Comparison of ENCODE assay signal across 9 mouse cellular contexts in the genomic region with DNA sequence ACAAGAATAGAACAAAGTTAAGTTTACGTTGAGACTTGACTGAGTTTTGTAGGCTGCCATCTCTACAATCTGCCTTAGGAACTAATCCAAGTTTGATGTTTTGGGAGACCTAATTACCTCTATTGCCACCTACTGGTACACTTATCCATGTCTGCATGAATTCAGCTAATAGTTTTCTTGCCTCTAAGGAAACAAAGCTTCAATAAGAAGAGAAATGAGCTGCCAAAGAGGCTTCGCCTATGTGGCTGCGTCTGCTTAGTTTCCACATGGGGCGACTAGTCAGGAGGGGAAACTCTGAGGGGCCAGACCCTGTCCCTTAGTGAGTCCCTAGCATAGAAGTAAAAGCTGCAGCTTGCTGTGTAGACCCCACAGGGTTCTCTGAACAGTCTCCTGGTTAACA.
DNase-seq lines count a peak whose midpoint lies in the region; ATAC-seq and TF ChIP-seq lines count a peak whose summit lies in the region.
"Had no signal": no experiment of that assay in that cellular context is flagged by ENCODE, and none has a peak within 500 bp of the region (broad histone marks: within the 10 kb centered on the region; RNA-seq: fewer than 3 reads in every experiment).

No protein-coding gene starts in this region.

- no peaks in the 10 kb centered on the region for H3K9me3 ChIP-seq in embryonic facial prominence, embryonic 12.5 days
- no peaks in the 10 kb centered on the region for H3K9me3 ChIP-seq in intestine, postnatal 0 days (ENCODE audit: control insufficient read depth)

- peak; percentile 19 for DNase-seq in adrenal gland, postnatal 10 days
- DNase-seq in adrenal gland, postnatal 14 days: no peak
- DNase-seq in ES-CJ7 (ENCODE audit: low read depth, low spot score): peak; percentile 44
- peak; percentile 32 for DNase-seq in mesoderm, embryonic 11.5 days (ENCODE audit: low read depth, low spot score)
- DNase-seq in thymus, postnatal 0 days (ENCODE audit: low spot score): no peak
- DNase-seq in gastrocnemius, postnatal 36 days: no peak

- no peaks in the 10 kb centered on the region for H3K27me3 ChIP-seq in embryonic facial prominence, embryonic 12.5 days
- no peaks in the 10 kb centered on the region for H3K27me3 ChIP-seq in intestine, postnatal 0 days (replicated peaks; ENCODE audit: control insufficient read depth, insufficient read depth, low read length)

- peaks cover 7% of the 10 kb centered on the region for H3K4me1 ChIP-seq in embryonic facial prominence, embryonic 12.5 days
- H3K4me1 ChIP-seq in intestine, postnatal 0 days (replicated peaks; ENCODE audit: control insufficient read depth, insufficient read depth, low read length): no peaks in the 10 kb centered on the region

- 22% methylated on average over 4 of the region's 4 CpGs for WGBS in embryonic facial prominence, embryonic 12.5 days
- 32% methylated on average over 4 of the region's 4 CpGs for WGBS in intestine, postnatal 0 days

- no peak overlapping the region for H3K9ac ChIP-seq in embryonic facial prominence, embryonic 12.5 days
- H3K9ac ChIP-seq in intestine, postnatal 0 days (ENCODE audit: low read depth, low read length): no peak overlapping the region

- no peak overlapping the region for H3K4me3 ChIP-seq in embryonic facial prominence, embryonic 12.5 days
- H3K4me3 ChIP-seq in intestine, postnatal 0 days (ENCODE audit: low read depth, low read length): no peak overlapping the region

- no peak overlapping the region for H3K4me2 ChIP-seq in embryonic facial prominence, embryonic 12.5 days (replicated peaks)
- no peak overlapping the region for H3K4me2 ChIP-seq in intestine, postnatal 0 days (replicated peaks; ENCODE audit: low read depth)

- peak overlapping the region; percentile 8; the same call in 1 of the 2 replicates for H3K27ac ChIP-seq in embryonic facial prominence, embryonic 12.5 days
- no peak overlapping the region for H3K27ac ChIP-seq in intestine, postnatal 0 days (ENCODE audit: low read depth, low read length)
- H3K27ac ChIP-seq: macrophage had no signal

- H3K36me3 ChIP-seq in embryonic facial prominence, embryonic 12.5 days: no peaks in the 10 kb centered on the region
- H3K36me3 ChIP-seq in intestine, postnatal 0 days (ENCODE audit: control insufficient read depth, insufficient read depth): no peaks in the 10 kb centered on the region

- no peak for ATAC-seq in embryonic facial prominence, embryonic 12.5 days (ENCODE audit: insufficient number of reproducible peaks, insufficient read depth, low FRiP score, low TSS enrichment)
- ATAC-seq in intestine, postnatal 0 days: no peak

- intact Hi-C loops in gastrocnemius, postnatal 36 days (cut with DNase I): loop anchor here (2.0 kb wide), 1 partner anchor 157 kb away; no protein-coding TSS in a partner anchor

- TF ChIP-seq CTCF in intestine, postnatal 0 days (IDR thresholded peaks at IDR 0.05; ENCODE audit: low read depth): peak; percentile 76

Comparison
In these comparisons a context has a peak if more than half of its experiments do, and no peak if none do; other contexts are left out.
1. DNase-seq: peak in adrenal gland, postnatal 10 days (single experiment), ES-CJ7 (single experiment) and mesoderm, embryonic 11.5 days (single experiment); none in adrenal gland, postnatal 14 days (single experiment), thymus, postnatal 0 days (single experiment) and gastrocnemius, postnatal 36 days (0 of 2).